Mouse (Mus musculus) v-Abl transformed pro-B cells (cell line): ENCODE measurements around the gene Ppm1n.

Source experiments
- in situ Hi-C, 2 experiments: fragments of 400-800 bp; cut with MboI; formaldehyde crosslinking; loops; one replicate each; pipeline ENCODE4 v1.15.1; 2025; ENCODE audit not compliant: unreplicated experiment in 2 of 2

The Ppm1n gene

DNA sequence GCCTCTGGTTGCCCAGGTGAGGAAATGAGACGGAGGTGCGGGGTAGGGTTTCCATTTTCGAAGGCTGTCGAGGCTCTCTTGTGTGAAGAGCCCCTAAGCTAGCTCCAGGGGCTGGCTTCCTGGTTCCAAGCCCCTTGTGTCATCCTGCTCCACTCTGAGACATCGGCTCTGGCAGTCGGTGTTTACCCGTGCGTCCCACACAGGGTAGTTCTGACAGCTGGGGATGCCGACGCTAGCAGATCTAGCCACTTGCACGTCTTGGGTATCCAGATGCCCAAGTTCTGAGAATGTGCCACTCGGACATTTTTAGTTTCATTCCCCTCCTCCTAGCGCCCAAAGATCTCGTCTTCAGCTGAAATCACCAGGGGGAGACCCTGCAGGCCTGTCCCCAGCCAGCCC, 3.5 kb upstream of the Ppm1n start:
- in situ Hi-C loops: loop anchor here (5.0 to 10.0 kb wide), 5 partner anchors 41 to 119 kb away; partner anchors contain the start of gene Gipr (in 1 of the 2)

DNA sequence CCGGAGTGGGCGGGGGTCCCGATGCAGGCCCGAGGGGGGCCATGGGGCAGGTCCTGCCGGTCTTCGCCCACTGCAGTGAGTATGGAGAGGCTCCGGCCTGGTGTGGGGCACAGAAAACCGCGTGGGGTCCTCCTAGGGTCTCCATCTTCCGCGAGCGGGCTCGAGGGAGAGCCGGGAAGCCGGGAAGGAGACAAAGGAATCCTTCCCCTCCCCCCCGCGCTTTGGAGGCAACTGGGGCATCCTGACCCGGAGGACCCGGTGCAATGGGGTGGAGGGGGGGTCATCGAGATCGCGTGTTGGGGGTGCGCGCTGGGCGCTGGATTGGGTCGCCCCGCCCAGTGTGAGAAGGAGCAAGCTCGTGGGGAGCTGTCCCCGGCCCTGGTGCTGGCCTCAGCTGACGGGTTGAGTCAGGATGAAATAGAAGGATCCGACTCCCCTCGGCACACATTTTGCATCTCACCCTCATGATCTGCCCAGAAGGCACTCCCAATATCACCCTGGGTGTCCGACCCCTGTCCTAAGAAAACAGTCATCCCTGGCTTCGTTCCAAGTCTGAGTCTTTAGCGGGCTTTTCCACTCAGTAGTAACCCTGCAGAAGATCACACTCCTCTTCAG, 3.0 kb upstream of the Ppm1n start:
- in situ Hi-C loops: loop anchor here (5.0 to 10.0 kb wide), 5 partner anchors 41 to 118 kb away; partner anchors contain the start of gene Gipr (in 1 of the 2)

- in situ Hi-C loops: loop anchor here (5.0 to 10.0 kb wide), 5 partner anchors 40 to 118 kb away; partner anchors contain the start of gene Gipr (in 1 of the 2)
Observed at GRCm38 (mm10) chr7:19282385-19282784, 2.5 kb upstream of the Ppm1n start, which contains the start of gene Rtn2. TSS of gene Rtn2 (plus strand) at chr7:19282624.

DNA sequence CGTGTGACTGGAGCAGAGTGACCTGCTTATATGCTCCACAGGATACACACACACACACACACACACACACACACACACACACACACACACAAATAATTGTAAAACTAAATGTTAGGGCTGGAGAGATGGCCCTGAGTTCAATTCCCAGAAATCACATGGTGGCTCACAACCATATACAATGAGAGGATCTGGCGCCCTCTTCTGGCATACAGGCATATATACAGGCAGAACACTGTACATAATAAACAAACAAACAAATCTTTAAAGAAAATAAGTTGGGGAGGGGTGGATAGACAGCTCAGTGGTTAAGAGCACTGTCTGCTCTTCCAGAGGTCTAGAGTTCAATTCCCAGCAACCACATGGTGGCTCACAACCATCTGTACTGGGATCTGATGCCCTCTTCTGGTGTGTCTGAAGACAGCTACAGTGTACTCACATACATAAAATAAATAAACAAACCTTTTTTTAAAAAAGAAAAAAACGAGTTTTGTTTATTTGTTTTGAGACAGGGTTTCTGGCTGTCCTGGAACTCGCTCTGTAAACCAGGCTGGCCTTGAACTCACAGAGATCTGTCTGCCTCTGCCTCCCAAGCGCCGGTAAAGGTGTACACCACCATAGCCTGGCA, 1.9 kb upstream of the Ppm1n start:
- in situ Hi-C loops: loop anchor here (5.0 to 10.0 kb wide), 5 partner anchors 39 to 117 kb away; partner anchors contain the start of gene Gipr (in 1 of the 2)

GRCm38 (mm10) chr7:19279052-19279451, 812 bp downstream of the Ppm1n start:
- in situ Hi-C loops: no loop called here

DNA sequence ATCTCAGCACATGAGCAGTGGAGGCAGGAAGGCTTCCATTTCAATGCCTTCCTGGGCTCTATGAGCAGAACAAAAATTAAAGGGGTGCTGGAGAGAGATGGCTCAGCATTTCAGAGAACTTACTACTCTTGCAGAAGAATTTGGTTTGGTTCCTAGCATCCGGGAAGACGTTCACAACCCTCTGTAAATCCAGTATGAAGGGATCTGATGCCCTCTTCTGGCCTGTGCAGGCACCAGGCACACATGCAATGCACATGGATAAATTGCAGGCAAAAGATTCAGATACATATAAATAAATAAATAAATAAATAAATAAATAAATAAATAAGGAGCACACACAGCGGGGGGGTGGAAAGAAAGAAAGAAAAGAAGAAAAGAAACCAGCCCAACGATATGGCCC, 3.6 kb downstream of the Ppm1n start:
- in situ Hi-C loops: no loop called here

- in situ Hi-C loops: no loop called here
Observed at GRCm38 (mm10) chr7:19272173-19272764, 7.6 kb downstream of the Ppm1n start.

- in situ Hi-C loops: no loop called here
Observed at GRCm38 (mm10) chr7:19271238-19272172, 8.4 kb downstream of the Ppm1n start, which contains the start of gene Vasp. TSS of gene Vasp (minus strand) at chr7:19271817.

- in situ Hi-C loops: no loop called here
Observed at GRCm38 (mm10) chr7:19270509-19271237, 9.2 kb downstream of the Ppm1n start.

DNA sequence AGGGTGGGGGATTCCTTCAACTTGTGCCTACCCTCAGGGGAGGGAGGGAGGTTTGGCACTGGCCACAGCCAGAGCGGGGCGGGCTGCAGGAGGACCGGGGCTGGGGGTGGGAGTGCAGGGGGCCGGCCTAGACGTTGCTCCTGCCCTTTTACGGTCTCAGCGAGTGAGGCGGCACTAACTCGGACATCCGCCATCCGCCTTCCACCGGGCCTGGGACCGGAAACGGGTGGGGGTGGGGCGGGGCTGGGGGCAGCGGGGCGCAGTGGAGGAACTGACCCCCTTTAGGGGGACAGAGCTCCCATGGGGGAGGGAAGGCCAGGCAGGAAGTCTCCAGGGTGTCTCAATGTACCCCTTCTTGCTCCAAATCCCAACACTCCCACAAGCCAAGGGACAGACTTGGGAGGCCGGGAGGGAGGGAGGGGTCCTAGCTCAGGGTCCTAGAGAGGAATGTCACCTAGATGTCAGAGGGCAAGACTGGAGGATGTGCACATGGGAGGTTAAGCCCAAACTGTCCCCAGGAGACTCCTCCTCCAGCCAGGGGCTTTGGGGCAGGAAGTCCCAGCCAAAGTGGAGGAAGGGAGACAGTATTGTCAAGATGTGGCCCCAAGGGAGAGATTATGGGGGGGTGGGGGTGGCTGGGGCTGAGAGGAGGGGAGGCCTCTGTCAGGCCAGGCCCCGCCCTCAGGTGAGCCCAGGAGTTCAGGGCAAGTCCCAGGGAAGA, 10.0 kb downstream of the Ppm1n start:
- in situ Hi-C loops: no loop called here

DNA sequence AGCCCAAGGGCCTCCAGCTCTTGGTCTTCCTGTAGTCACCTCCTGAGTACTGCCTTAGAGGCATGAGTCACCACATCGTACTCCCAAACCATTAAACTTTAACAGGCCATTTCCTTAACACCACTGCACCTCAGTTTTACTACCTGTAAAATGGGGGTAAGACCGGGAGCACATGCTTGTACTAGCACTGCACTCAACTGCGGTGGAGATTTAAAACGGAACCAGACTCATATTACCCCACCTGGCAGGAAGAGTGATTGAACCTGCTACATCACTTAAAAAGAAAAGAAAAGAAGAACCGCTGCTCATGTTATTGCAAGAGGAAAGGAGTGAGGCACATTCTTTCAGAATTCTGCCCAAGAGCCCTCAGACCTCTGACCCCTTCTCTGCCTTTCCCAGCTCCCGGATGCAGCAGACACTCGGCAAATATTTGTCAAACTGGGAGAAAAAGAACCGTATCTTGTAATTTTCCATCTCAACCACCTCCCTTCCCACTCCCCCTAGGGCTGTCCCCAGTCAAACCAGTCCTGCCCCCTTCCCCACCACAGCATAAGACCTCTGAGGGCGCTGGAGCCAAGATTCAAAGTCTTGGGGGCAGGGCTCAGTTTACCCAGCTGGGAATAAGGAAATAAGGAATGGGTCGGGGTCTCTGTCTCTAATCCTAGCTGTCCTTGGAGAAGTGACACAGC, 10.7 kb downstream of the Ppm1n start:
- in situ Hi-C loops: no loop called here

DNA sequence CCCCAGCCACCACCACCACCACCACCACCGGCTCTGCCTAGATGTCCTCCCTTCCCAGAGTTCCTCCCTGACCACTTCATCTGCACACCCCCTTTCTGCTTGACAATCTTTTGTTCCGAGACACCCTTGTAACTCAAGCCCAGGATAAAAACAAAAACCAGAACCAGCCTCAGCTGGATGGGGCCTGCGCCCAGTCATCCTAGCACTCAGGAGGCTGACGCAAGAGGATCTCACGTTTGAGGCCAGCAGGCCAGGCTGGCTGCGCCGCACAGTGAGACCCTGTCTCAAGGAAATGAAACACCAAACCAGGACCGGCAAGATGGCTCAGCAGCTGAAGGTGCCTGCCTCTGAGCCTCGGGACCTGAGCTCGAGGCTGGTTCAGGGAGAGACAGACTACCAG, 12.8 kb downstream of the Ppm1n start:
- in situ Hi-C loops: no loop called here

- in situ Hi-C loops: no loop called here
Observed at GRCm38 (mm10) chr7:19265928-19266822, 13.7 kb downstream of the Ppm1n start.

DNA sequence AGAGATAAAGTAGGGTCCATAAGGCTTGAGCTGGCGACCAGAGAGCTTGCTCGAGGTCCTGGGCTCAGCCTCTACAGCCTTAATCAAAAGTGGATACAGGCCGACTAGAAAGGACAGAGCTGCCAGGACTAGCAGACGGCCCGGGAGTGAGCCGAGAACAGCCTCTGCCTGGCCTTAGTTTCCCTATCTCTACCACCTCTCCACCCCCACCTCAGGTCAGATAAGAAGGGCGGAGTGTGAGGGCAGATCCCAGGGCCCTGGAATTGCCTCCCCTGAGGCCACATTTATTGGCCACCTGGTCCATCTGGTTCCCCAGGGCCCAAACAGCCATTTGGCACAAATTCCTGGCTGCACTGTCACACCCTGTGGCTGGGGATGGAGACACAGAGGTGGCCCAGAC, 14.7 kb downstream of the Ppm1n start:
- in situ Hi-C loops: no loop called here

DNA sequence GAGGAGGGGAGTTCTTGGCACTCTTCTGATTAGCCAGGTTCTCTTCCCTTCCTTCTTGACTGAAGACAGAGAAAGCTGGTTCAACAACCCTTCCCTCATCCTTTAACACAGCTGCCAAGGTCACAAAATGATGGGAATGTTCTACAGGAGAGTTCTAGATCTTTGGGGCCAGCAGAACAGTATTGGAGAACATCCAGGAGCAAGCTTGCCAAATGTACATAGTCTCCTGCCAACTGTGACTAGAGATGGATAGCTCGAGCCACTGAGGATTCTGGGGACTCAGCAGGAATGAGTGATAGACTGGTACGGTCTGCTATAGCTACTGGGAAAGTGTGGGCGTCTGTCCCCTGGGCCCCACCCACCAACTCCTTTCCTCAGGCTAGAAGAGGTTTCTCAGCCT, 21.5 kb downstream of the Ppm1n start:
- in situ Hi-C loops: no loop called here

DNA sequence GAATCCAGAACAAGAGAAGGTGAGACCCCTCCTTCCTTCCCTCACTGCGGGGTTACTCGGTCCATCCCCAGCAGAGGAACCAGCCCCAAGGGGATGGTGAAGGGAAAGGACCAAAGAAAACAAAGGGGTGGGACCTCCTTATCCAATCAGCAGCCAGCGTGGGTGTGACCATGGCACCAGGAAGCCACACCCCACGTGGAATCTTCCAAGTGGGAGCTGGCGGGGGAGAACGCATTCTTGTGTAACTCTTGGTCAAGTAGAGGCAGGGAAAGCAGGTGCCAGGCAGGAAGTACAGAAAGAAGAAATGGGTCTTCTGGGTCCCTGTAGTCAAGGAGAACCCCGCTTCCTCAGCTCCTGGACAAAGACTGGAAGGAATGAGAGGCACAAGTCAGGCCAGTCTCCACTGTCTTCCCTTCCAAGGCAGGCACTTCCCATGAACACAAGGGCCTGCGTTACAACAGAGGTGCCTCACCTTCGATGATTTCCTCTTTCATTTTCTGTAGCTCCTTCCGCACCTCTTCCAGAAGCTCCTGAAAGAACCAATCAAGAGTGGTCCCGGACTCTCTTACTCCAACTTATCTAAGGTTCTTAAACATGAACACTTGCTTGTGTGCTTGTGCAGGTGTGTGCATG, 22.4 kb downstream of the Ppm1n start:
- in situ Hi-C loops: no loop called here

- in situ Hi-C loops: no loop called here
Observed at GRCm38 (mm10) chr7:19256567-19256966, 23.3 kb downstream of the Ppm1n start.
